Mouse (Mus musculus): ENCODE results near the gene Gm4858.
A peak's percentile ranks its signal among the peaks of the same experiment; 100 is the strongest.
"Not testable (repeated sequence)": the region's sequence is repeated elsewhere in the genome, so short reads cannot be mapped to it uniquely, and the experiment has no call there.

The Gm4858 gene

GRCm38 (mm10) chr3:93068523-93068922, at the start of gene Gm4858:
TSS of gene Gm4858 (plus strand) at chr3:93068823.
- not testable (repeated sequence) for DNase-seq

DNA sequence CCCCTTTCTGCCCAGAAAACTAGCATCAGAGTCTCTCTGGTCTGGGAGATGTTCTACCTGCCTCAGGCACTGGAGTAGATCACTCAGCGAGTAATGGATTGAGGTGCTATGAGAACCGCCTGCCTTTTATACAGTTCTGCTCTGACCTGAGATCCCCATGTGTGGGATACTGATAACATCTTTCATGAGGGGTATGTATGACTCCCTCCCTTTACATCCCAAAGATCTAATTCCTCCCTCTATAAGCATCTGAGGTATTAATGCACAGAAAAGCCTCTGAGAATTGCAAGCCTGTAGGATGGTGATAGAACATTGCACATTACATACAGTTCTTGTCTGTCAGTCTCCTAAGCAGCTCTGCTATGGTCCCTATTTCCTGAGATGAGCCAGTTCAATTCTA, 49.7 kb upstream of the Gm4858 start, which contains the start of gene Lce1m:
Lce1m (minus strand) TSS at position 101 of the 400 bp plus-strand sequence.
- no peak for DNase-seq

DNA sequence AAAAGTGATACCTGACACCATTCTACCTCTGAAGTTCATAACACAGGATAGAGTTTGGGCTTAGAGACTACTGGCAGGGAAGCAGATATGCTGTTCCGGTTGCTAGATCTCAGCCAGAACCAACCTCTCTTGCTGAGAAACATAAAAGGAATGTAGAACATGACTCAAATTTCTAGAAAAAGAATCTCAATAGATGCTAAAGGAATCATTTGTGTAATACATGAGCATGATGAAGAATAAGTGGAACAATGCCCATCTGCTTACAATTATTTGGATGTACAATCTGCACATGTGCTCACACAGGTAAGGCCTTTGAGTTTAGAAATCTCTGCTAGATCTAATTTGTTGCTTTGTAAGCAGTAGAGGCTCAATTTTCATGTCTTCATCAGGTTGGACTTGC, 47.5 kb upstream of the Gm4858 start:
- no peak for DNase-seq

- no peak for DNase-seq
Measured at GRCm38 (mm10) chr3:93023411-93024184, 45.0 kb upstream of the Gm4858 start.

- DNase-seq, result no peak
Measured at GRCm38 (mm10) chr3:93025486-93025885, 43.1 kb upstream of the Gm4858 start.

DNA sequence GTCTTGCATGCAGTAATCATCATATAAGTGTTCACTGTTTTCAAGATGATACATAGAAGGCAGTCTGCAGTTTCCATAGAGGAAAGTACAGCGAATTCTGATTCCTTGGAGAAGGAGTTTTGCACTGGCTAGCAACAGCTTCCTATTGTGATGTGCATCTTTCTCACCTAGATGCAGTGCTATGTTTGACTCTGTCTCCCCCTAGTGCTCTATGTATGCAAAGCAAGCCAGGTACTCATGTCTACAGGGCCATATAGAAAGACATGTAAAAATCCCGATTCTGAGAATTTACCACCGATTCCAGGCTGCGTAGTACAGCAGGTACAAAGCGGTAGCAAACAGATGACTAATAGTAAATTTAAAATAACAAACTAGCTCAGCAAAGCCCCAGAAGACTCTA, 37.2 kb upstream of the Gm4858 start:
- peak; percentile 17 to 41 for DNase-seq

- no peak for DNase-seq
Measured at GRCm38 (mm10) chr3:93050182-93050581, 18.4 kb upstream of the Gm4858 start.

GRCm38 (mm10) chr3:93052826-93053474, 15.7 kb upstream of the Gm4858 start:
- peak in 1 of 2 experiments; percentile 39 for DNase-seq

- DNase-seq, result no peak
Measured at GRCm38 (mm10) chr3:93086631-93087030, 18.0 kb downstream of the Gm4858 start.

GRCm38 (mm10) chr3:93093581-93093980, 25.0 kb downstream of the Gm4858 start:
- not testable (repeated sequence) for DNase-seq

DNA sequence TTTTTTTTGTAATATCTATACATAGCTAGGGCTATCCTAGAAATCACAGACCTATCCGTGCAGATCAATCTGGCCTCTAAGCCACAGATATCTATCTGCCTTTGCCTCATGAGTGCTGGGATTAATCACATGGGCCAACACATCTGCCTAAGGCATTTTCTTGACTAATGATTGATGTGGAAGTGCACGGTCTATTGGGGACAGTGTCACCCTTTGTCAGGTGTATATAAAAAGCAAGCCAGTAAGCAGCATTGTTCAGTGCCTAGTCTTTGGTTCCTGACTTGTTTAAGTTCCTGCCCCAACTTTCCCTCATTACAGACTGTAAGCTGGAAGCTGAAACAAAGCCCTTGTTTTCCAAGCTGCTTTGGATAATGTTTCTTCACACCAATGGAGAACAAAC, 27.8 kb downstream of the Gm4858 start:
- no peak for DNase-seq

- DNase-seq, result peak; percentile 11 to 55
Measured at GRCm38 (mm10) chr3:93111668-93112067, 43.0 kb downstream of the Gm4858 start.

GRCm38 (mm10) chr3:93114481-93114880, 45.9 kb downstream of the Gm4858 start:
- DNase-seq, result peak; percentile 17 to 61

GRCm38 (mm10) chr3:93119101-93119500, 50.5 kb downstream of the Gm4858 start:
- peak; percentile 11 to 44 for DNase-seq

Measured in kidney, postnatal 36 days (tissue).